Mouse (Mus musculus) frontal cortex, postnatal 25 days (tissue): ENCODE data around the gene Tbc1d2b.

ENCODE experiments used
- DNase-seq, 2 experiments: peaks; one replicate each; pipeline ENCODE4 v3.0.0; 2022; ENCODE audit warnings: low spot score in 2 of 2

Tbc1d2b gene

DNA sequence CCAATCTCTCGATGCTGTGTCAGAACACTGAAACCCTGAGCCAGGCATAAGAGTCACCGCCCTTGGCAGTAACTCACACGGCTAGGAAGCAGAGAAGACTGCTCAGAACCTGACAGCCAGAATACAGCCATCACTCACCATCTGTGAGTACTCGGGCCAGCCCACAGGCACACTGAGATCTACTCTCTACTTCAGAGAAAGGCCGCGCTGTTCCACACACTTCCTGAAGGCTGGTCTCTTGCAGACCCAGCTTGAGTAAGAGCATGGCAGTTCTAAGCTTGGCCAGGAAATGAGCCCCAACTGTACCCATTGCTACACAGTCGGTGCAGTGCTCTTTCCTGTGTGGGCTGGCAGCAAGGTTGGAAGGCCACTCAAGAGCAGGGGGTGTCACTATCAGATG is 27.7 kb downstream of the Tbc1d2b start:
- DNase-seq = no peak

DNA sequence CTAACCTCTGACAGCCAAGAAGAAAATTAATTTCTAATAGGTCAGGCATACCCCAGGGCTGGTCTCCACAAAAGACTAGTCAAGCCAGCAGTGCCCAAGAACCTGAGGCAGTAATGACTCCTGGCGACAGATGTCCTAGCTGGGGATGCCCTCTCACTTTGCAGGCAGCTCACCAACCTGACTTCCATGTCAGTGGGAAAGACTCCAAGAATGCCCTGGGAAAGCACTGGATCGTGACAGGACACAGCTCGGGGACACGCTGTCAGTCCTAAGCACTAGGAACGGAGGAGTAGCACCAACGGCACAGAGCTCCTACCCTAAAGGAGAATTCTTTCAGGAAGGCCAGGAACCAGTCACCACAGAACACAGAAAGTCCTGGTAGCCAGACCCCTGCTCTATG is 28.3 kb downstream of the Tbc1d2b start:
- DNase-seq = no peak

- DNase-seq = no peak
Observed at GRCm38 (mm10) chr9:90241618-90242017, 29.0 kb downstream of the Tbc1d2b start.

GRCm38 (mm10) chr9:90241041-90241440 is 29.6 kb downstream of the Tbc1d2b start:
- no peak for DNase-seq

DNA sequence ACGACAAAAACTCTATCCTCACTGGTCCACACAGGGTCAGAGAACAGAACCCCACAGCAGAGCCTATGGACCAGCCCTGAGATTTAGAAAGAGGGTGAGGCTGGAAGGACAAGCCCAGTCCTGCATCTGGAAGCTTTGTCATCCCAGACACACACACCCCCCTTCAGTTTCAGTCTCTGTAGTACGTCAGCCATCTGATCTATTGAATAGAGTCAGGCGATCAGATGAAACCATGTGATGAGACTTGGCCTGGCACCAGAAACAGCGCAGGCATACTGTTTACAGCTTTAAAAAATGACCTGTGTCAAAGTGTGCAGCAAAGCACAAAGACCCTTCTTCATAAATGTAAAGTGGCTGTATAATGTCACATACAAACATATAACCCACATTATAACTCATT is 30.0 kb downstream of the Tbc1d2b start:
- DNase-seq = no peak

DNA sequence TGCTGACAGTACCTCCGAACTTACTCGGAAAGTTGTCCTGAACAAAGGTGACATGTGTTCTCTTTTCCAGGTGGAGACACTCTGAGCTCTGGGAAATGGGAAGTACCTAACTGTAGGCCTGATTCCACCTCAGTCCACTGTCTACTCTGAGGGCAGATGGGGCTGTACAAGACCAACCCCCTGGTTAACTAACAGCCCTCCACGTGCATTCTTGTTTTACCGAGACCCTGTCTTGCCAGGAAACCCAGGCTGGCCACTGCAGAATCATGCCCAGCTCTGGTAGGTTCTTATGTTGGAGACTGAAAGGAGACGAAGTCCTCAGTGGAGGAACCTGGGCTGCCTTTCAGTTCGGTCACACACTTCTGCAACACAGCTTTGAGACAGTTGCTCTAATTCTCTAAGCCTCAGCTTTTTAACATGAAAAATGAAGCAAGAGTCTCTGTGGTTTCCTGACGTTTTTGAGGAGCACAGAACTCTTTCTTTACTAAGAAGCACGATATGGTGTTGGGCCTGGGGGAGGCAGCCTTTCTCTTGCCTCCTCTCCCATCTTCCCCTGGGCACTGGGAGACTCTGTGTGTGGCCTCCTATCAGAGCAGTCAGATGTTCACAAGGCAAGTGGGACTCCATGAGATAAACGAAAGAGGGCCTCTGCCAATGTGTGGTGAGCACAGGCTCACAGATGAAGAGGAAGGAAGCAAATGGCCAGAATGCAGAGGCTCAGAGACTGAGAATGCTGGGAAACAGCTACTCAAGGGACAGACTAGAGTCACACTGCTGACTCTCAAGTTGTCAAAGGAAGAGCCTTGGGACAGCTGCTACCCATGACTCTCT is 33.2 kb downstream of the Tbc1d2b start:
- DNase-seq = no peak

DNA sequence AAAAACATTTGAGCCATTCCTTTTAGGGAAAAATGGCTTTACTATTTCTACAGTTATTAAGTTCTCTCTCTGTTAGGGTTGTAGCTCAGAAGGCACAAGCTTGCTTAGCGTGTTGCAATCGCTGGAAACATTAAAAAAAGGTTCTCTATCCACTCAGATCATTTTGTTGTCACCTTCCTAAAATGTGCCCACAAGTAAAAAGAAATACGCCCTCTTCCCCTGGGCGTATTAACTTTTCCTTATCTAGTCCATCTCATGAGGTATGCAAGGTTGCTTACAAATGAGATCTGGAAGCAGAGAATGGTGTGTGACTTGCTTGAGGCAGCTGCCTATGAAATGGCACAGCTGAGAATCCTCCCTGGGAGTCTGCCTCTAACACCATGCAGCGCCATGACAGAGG is 33.8 kb downstream of the Tbc1d2b start:
- no peak for DNase-seq

- DNase-seq = no peak
Observed at GRCm38 (mm10) chr9:90235258-90235882, 35.2 kb downstream of the Tbc1d2b start.

- no peak for DNase-seq
Observed at GRCm38 (mm10) chr9:90234786-90235185, 35.8 kb downstream of the Tbc1d2b start.

DNA sequence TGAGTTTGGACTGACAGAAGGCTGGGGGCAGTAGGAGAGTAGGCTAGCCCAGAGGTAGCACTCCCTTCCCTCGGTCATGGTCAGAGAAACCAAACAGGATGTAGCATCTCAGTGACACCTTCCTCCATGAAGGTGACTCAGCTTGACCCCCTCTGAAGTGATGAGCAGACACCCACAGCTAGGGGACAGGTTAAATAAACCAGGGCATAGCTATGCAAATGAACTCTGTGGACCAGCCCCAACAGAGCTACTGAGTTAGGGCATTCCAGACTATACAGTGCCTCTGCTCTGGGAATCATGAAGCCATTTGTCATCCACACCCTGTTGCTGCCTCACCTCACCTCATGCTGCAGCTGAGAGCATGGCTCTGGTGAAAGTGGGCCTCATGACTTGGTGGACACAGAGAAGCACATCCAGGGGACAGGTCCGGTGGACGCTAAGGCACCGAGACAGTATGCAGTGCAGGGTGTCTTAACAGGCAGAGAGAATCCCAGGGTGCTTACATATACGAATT is 36.6 kb downstream of the Tbc1d2b start:
- DNase-seq = no peak

DNA sequence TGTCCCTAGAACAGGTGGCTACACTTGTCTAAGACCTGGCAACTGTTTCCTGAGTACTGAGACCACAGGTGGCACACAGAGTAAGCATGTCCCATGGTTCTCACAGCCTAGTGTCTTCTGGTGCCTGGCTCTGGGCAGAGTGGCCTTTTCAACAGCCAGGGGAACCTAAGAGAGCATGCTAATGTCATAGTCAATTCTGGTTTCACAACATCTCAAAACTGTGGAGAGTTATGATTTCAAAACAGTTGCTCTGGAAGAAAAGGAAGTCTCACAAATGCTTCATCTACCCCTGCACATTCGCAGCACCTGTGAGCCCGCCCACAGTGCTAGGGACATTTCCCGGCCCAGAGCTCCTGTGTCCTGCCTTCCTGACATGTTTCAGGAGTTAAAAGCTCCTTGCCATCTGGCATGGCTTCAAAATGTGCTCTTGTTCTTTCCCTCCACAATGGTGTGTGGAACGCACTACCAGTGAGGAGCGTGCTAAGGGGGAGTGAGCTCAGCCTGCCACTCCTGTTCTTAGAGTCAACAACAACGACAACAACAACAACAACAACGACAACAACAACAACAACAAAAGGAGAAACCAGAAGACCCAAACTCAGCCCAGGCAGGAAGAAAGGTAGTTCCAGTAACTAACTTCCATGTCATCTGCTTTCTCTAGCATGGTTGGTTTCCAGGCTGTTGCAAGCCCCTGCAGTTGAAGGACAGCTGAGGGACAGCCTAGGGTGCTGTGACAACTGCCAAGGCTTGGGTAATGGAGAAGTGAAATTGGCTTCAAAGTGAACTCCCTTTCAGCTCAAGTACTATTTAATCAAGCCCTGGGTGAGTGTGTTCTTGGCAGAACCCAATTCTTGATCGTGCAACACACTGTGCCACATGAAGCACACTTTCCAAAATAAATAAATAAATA is 37.6 kb downstream of the Tbc1d2b start:
- no peak for DNase-seq

DNA sequence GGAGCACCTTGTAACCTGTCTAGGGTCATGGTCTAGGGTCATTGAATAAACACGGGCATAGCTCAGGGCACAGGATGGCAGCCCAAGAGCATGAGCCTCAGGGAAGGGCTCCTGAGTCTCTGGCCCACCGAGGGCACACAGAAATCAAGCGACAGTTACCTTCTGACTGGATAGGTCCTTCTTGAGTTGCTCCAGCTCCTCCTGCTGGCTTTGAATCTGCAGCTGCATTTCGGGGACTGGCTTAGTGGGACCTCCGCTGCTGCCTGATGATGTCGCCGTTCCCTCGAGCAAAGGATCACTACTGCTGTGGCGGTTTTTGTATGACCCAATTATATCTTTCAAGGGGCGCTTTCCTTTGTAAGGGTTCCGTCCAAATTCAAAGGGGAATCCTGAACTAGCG is 43.4 kb downstream of the Tbc1d2b start:
- DNase-seq = no peak

GRCm38 (mm10) chr9:90226742-90227096 is 43.9 kb downstream of the Tbc1d2b start:
- DNase-seq = no peak

- no peak for DNase-seq
Observed at GRCm38 (mm10) chr9:90226081-90226741, 44.4 kb downstream of the Tbc1d2b start.

- no peak for DNase-seq
Observed at GRCm38 (mm10) chr9:90222275-90222674, 48.3 kb downstream of the Tbc1d2b start.

DNA sequence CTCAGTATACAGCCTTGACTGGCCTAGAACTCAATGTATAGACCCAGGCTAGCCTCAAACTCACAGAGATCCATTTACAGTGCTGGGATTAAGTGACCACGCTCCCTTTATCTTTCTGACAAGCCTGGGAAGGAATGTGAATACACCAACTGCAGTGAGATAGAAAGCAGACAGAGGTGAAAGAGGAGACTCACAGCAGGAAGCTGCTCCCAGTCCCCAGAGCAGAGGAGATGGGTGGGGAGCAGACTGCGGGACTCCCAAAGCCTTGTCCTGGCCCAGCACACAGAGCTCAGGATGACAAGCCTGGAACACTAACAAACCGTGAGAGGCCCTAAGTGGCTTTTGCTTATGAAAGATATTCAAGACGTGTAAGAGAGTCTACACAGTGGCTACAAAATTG is 53.1 kb downstream of the Tbc1d2b start:
- DNase-seq = no peak

DNA sequence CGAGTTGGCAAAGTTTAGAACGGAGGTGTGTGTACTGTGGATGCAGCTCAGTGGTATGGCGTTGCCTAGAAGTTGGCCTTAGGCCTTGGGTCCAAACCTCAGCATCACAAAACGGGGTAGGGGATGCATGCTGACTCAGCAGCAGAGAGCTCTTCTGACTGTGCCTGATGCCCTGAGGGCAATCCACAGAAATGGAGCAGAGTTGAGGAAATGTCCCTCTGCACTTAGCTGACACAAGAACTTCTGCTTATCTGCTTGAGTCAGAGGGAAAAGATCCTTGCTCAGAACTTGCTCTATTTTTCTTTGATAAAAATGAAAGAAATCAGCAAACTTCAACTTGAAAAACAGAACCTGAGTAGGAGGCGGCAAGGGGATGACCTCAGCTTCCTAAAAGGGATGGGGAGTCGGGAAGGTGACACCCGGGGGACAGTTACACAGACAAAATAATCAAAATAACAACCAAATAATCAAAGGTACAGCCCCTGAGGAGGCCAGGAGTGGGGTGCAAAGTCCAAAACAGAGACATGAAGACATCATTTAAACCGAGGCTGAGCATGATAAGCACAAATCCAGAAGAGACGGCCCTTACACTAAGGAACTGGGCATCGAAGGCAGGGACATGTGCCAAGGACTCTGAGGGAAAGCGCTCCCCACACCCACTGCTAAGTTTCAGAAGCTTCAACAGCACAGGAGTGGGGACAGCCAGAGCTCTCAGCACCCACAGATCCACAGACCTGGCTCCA is 54.2 kb downstream of the Tbc1d2b start:
- no peak for DNase-seq

GRCm38 (mm10) chr9:90213127-90213526 is 57.5 kb downstream of the Tbc1d2b start:
- no peak for DNase-seq

- DNase-seq = no peak
Observed at GRCm38 (mm10) chr9:90208655-90209054, 61.9 kb downstream of the Tbc1d2b start.

DNA sequence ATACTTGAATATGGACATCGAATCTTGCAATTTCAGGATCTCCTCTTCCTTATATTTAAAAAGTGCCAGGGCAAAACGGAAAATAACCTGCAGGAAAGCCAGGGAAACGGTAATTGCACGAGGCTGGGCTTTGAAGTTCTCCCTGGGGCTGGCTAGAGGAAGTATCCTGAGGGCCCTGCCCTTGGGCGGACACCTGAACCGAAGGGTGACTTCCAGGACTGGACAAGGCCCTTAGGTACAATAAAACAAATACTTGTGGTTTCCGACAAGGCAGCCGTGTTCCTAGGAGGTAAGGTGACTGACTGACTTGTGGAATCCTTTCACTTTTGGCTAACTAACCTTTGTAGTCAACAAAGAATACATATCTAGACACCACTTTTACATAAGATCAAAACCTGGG is 62.8 kb downstream of the Tbc1d2b start:
- no peak for DNase-seq

DNA sequence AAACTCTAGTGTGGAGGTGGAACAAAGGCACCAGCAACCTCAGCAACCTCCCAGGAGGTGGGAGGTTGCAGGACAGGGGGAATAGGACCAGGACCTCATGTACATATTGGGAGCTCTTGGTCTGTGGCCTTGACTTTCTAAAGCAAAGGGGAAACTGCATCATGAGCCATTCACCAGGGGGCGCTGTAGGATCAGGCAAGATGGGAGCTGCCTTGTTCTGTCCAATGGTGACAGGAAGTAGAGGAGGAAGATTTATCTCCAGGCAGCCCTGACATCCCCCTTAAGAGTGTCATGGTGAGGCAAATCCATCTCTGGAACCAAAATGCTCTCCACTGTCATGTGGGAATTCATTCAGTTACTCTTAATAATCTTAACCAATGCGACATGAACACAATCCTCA is 64.1 kb downstream of the Tbc1d2b start:
- DNase-seq = peak; percentile 80 to 82
